Mouse (Mus musculus): ENCODE data around the gene Cfap44. TPM values are rescaled to one million over a fixed set of nuclear protein-coding genes. Genes with fewer than 3 reads are reported as not detected.
A peak's percentile ranks its signal among the peaks of the same experiment; 100 is the strongest.

Gene Cfap44
- polyA plus RNA-seq, 1 experiment from 2014 or later, result 1.8 TPM

DNA sequence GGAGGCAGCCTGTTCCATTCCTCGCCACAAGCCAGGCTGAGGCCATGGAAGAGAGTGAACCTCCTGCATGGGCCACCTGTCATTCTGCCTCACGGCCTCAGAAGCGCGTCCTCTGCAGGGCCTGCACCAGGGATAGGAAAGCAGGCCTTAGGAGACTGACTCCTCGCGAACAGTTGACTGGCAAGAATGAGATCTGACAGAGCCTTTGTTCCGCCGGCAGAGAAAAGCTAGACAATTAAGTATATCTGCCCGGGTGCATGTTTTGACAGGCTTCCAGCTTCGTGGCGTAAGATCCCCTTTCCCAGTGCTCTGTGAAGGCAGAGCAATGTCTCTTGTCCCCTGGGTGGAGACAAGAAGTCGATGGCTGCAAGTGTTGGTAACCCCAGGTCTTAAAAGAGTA is 132.1 kb downstream of the Cfap44 start:
- peak overlapping the region; percentile 17; the same call in 1 of the 2 replicates for H3K9ac ChIP-seq (replicated peaks)
- peak overlapping the region; percentile 56 for H3K27ac ChIP-seq (replicated peaks)
- no peak for ATAC-seq (ENCODE audit: low FRiP score, low read depth)
- H3K9me3 ChIP-seq, result no peaks in the 10 kb centered on the region
- peaks cover 53% of the 10 kb centered on the region for H3K4me1 ChIP-seq
- H3K36me3 ChIP-seq, result 0 out of 2 replicates have a peak, but pooled peaks cover 2% of the 10 kb centered on the region
- peak overlapping the region; percentile 25 for H3K4me2 ChIP-seq (replicated peaks)
- H3K27me3 ChIP-seq, result no peaks in the 10 kb centered on the region
- WGBS, result 3% methylated on average over 12 of the region's 12 CpGs
- no peak overlapping the region for H3K4me3 ChIP-seq

GRCm38 (mm10) chr16:44527218-44527905 is 132.8 kb downstream of the Cfap44 start:
- ATAC-seq (ENCODE audit: low FRiP score, low read depth), result no peak
- H3K36me3 ChIP-seq, result peaks cover 4% of the 10 kb centered on the region; the same call in 1 of the 2 replicates
- no peak overlapping the region for H3K9ac ChIP-seq (replicated peaks)

GRCm38 (mm10) chr16:44528955-44529354 is 134.4 kb downstream of the Cfap44 start:
- Histone ChIP-seq H3K27ac (replicated peaks) (peak overlapping the region; percentile 96), H3K9me3 (no peaks in the 10 kb centered on the region), H3K36me3 (peaks cover 13% of the 10 kb centered on the region), H3K4me1 (peaks cover 72% of the 10 kb centered on the region), H3K4me2 (replicated peaks) (peak overlapping the region; percentile 52), H3K4me3 (no peak overlapping the region), H3K9ac (replicated peaks) (no peak overlapping the region; the same call in 1 of the 2 replicates), H3K27me3 (no peaks in the 10 kb centered on the region)
- 84% methylated on average over 7 of the region's 7 CpGs for WGBS
- no peak for ATAC-seq (ENCODE audit: low FRiP score, low read depth)

More at GRCm38 (mm10) chr16:44527218-44527905, 132.8 kb downstream of the Cfap44 start:
- no peaks in the 10 kb centered on the region for H3K9me3 ChIP-seq
- peak overlapping the region; percentile 96 for H3K27ac ChIP-seq (replicated peaks)
- peaks cover 57% of the 10 kb centered on the region for H3K4me1 ChIP-seq
- no peak overlapping the region for H3K4me3 ChIP-seq
- 43% methylated on average over 11 of the region's 11 CpGs for WGBS
- peak overlapping the region; percentile 21 for H3K4me2 ChIP-seq (replicated peaks)
- no peaks in the 10 kb centered on the region for H3K27me3 ChIP-seq

DNA sequence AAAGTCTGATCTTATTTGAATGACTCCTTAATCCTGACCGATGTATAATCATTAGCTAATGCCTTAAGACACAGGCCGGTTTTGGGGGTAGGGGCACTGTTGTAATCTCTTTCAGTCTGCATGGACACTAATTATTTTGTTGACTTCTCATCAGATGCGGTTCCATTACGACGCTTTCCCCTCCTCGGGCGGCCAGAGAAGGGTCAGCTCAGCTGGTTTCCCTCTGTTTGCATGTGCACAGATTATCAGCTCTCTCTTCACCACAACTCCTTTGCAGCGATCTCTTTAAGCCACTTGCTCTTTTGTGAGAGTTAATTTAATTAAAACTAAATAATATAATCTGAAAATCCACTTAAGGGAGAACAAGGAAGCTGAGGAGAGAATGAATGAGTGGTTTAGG is 135.1 kb downstream of the Cfap44 start:
- 6% methylated on average over 8 of the region's 8 CpGs for WGBS
- Histone ChIP-seq H3K9ac (replicated peaks) (peak overlapping the region; percentile 32; the same call in 1 of the 2 replicates), H3K27me3 (no peaks in the 10 kb centered on the region), H3K4me3 (no peak overlapping the region; the same call in 1 of the 2 replicates), H3K9me3 (no peaks in the 10 kb centered on the region), H3K4me2 (replicated peaks) (peak overlapping the region; percentile 52), H3K27ac (replicated peaks) (peak overlapping the region; percentile 96), H3K36me3 (peaks cover 13% of the 10 kb centered on the region), H3K4me1 (peaks cover 77% of the 10 kb centered on the region)
- peak; percentile 0; the same call in 1 of the 2 replicates for ATAC-seq (ENCODE audit: low FRiP score, low read depth)

GRCm38 (mm10) chr16:44530191-44530590 is 135.6 kb downstream of the Cfap44 start:
- H3K4me2 ChIP-seq (replicated peaks), result peak overlapping the region; percentile 52
- peak; percentile 34 for ATAC-seq (ENCODE audit: low FRiP score, low read depth)
- peak overlapping the region; percentile 30 for H3K4me3 ChIP-seq
- H3K36me3 ChIP-seq, result peaks cover 13% of the 10 kb centered on the region
- H3K27ac ChIP-seq (replicated peaks), result peak overlapping the region; percentile 96
- no peaks in the 10 kb centered on the region for H3K27me3 ChIP-seq
- no peaks in the 10 kb centered on the region for H3K9me3 ChIP-seq
- 4% methylated on average over 9 of the region's 9 CpGs for WGBS
- H3K9ac ChIP-seq (replicated peaks), result peak overlapping the region; percentile 32; the same call in 1 of the 2 replicates
- peaks cover 82% of the 10 kb centered on the region for H3K4me1 ChIP-seq

DNA sequence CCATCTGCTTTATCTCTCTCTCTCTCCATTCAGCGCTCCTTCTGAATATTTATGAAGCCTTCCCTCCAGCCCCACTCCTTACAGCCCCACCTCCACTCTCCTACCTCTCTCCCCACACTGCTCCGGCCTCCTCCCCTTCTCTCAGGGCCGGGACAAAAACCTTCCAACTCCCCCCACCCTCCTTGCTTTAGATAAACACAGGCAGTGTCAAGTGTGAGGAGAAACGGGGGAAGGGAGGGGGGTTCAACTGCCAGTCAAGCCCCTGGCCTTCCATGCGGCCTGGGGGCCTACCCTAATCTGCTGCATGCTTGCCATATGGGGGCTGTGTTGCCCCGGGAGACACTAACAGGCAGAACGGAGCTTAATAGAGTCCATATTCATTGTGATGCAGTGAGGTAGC is 136.2 kb downstream of the Cfap44 start:
- Histone ChIP-seq H3K9me3 (no peaks in the 10 kb centered on the region), H3K4me1 (peaks cover 88% of the 10 kb centered on the region), H3K4me2 (replicated peaks) (peak overlapping the region; percentile 52), H3K9ac (replicated peaks) (0 out of 2 replicates have a peak overlapping the region, but pooled peaks have one; percentile 20), H3K36me3 (peaks cover 13% of the 10 kb centered on the region), H3K27ac (replicated peaks) (peak overlapping the region; percentile 96), H3K4me3 (peak overlapping the region; percentile 30; the same call in 1 of the 2 replicates), H3K27me3 (no peaks in the 10 kb centered on the region)
- ATAC-seq (ENCODE audit: low FRiP score, low read depth), result peak; percentile 92
- WGBS, result 0% methylated on average over 7 of the region's 7 CpGs

- Histone ChIP-seq H3K4me3 (peak overlapping the region; percentile 30), H3K4me1 (peaks cover 89% of the 10 kb centered on the region), H3K27ac (replicated peaks) (peak overlapping the region; percentile 96), H3K4me2 (replicated peaks) (peak overlapping the region; percentile 52), H3K27me3 (no peaks in the 10 kb centered on the region), H3K9ac (replicated peaks) (peak overlapping the region; percentile 37; the same call in 1 of the 2 replicates), H3K36me3 (peaks cover 16% of the 10 kb centered on the region), H3K9me3 (no peaks in the 10 kb centered on the region)
- ATAC-seq (ENCODE audit: low FRiP score, low read depth), result peak; percentile 51
- WGBS, result 7% methylated on average over 12 of the region's 12 CpGs
Observed at GRCm38 (mm10) chr16:44531239-44531797, 136.7 kb downstream of the Cfap44 start.

Other genes starting within 250 kb of the Cfap44 start
- gene Usf3, start 221.6 kb upstream of the Cfap44 start, polyA plus RNA-seq (2016; fragmentation: Nextera tagmentation; extraction: Ambion mirVana), result 4.1 TPM in 2 replicates
- gene Sidt1, start 61.6 kb upstream of the Cfap44 start, polyA plus RNA-seq (2016; fragmentation: Nextera tagmentation; extraction: Ambion mirVana), result 0.98 and 1.1 TPM in 2 replicates
- 26.6 and 34.4 TPM in 2 replicates for gene Spice1, start 47.7 kb upstream of the Cfap44 start, polyA plus RNA-seq (2016; fragmentation: Nextera tagmentation; extraction: Ambion mirVana)
- gene Boc, start 164.1 kb downstream of the Cfap44 start, polyA plus RNA-seq (2016; fragmentation: Nextera tagmentation; extraction: Ambion mirVana), result 52.4 and 67.7 TPM in 2 replicates